Mouse (Mus musculus) heart, postnatal 4 days (tissue): ENCODE data around the gene Crebrf. TPM values are rescaled to one million over a fixed set of nuclear protein-coding genes. Genes with fewer than 3 reads are reported as not detected.
A peak's percentile ranks its signal among the peaks of the same experiment; 100 is the strongest.

Experiments used
- DNase-seq: peaks from one replicate; pipeline ENCODE4 v3.0.0; 2021
- total RNA-seq, 2 experiments: library from RNA; stranded (reverse); gene quantifications; 2 replicates each; pipeline ENCODE4 v1.2.3; 2021

Crebrf gene
- total RNA-seq, 2 experiments from 2014 or later = 17.5 to 20.8 TPM

GRCm38 (mm10) chr17:26705463-26706359, 9.7 kb upstream of the Crebrf start:
- no peak for DNase-seq

GRCm38 (mm10) chr17:26707066-26707465, 8.4 kb upstream of the Crebrf start:
- DNase-seq = no peak

- DNase-seq = no peak
Observed at GRCm38 (mm10) chr17:26708499-26708898, 7.0 kb upstream of the Crebrf start.

- DNase-seq = no peak
Observed at GRCm38 (mm10) chr17:26708993-26709590, 6.4 kb upstream of the Crebrf start.

- DNase-seq = no peak
Observed at GRCm38 (mm10) chr17:26710049-26710448, 5.4 kb upstream of the Crebrf start.

- DNase-seq = peak; percentile 95
Observed at GRCm38 (mm10) chr17:26715916-26716717, 667 bp downstream of the Crebrf start.

- DNase-seq = no peak
Observed at GRCm38 (mm10) chr17:26717868-26718267, 2.4 kb downstream of the Crebrf start.

GRCm38 (mm10) chr17:26719405-26719804, 4.0 kb downstream of the Crebrf start:
- DNase-seq = no peak

GRCm38 (mm10) chr17:26721802-26722201, 6.4 kb downstream of the Crebrf start:
- no peak for DNase-seq

- no peak for DNase-seq
Observed at GRCm38 (mm10) chr17:26724790-26725189, 9.3 kb downstream of the Crebrf start.

- DNase-seq = no peak
Observed at GRCm38 (mm10) chr17:26726674-26727073, 11.2 kb downstream of the Crebrf start.

- no peak for DNase-seq
Observed at GRCm38 (mm10) chr17:26727110-26727755, 11.8 kb downstream of the Crebrf start.

GRCm38 (mm10) chr17:26742581-26742980, 27.1 kb downstream of the Crebrf start:
- DNase-seq = no peak

- no peak for DNase-seq
Observed at GRCm38 (mm10) chr17:26743294-26743693, 27.8 kb downstream of the Crebrf start.

- DNase-seq = no peak
Observed at GRCm38 (mm10) chr17:26749975-26750374, 34.5 kb downstream of the Crebrf start.

GRCm38 (mm10) chr17:26752297-26752696, 36.8 kb downstream of the Crebrf start:
- DNase-seq = no peak

- no peak for DNase-seq
Observed at GRCm38 (mm10) chr17:26753476-26753875, 38.0 kb downstream of the Crebrf start.

- DNase-seq = no peak
Observed at GRCm38 (mm10) chr17:26767100-26767753, 51.8 kb downstream of the Crebrf start.

- no peak for DNase-seq
Observed at GRCm38 (mm10) chr17:26767754-26768124, 52.3 kb downstream of the Crebrf start.

GRCm38 (mm10) chr17:26776211-26776610, 60.8 kb downstream of the Crebrf start:
- DNase-seq = no peak

- no peak for DNase-seq
Observed at GRCm38 (mm10) chr17:26778001-26778400, 62.6 kb downstream of the Crebrf start.
